Mouse (Mus musculus): ENCODE data around the gene Spint4. TPM values are rescaled to one million over a fixed set of nuclear protein-coding genes. Genes with fewer than 3 reads are reported as not detected.

Spint4 gene
- polyA plus RNA-seq, 1 experiment: not detected

DNA sequence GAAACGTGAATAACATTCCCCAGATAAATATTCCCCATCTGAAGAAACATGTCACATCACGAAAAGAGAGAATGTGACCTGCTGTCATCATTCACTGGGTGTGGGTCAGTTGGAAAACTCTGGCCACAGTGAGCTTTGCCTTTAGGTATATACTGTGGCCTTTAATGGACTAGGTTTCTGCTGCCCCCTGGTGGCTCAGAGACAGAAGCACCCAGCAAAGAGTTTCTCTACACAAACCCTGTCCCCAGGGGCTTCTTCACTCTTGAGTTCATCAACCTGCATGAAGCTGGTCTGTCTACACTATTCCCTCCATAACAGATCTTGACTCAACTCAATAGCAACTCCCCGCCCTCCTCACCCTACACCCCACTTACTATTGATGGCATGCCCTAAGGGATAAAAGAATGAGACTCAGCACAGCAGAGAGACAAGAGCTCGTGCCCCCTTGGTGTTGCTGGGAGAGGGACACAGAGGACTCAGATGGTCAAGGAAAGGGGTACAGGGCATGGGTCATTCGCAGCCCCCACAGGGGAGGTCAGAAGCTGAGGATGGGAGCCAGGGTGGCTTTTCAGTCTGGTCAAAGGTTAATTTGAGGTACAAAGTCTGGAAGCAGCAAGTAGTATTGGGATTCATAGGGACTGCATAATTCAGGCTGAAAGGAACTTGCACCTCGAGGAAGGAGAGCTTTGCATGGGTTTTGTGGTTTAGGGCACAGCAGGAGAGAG, 27.8 kb downstream of the Spint4 start:
- H3K27ac ChIP-seq (ENCODE audit: insufficient read depth, low read length): no peak overlapping the region
- no peaks in the 10 kb centered on the region for H3K4me1 ChIP-seq (ENCODE audit: control insufficient read depth, insufficient read depth, low read length)
- no peak overlapping the region for H3K4me3 ChIP-seq (ENCODE audit: insufficient read depth, low read length)
- TF ChIP-seq POLR2A (IDR thresholded peaks at IDR 0.05; ENCODE audit: low read depth, low read length) (no peak), CTCF (IDR thresholded peaks at IDR 0.05; ENCODE audit: borderline replicate concordance, insufficient read depth, low read length) (peak; percentile 21; the same call in 1 of the 2 replicates)

DNA sequence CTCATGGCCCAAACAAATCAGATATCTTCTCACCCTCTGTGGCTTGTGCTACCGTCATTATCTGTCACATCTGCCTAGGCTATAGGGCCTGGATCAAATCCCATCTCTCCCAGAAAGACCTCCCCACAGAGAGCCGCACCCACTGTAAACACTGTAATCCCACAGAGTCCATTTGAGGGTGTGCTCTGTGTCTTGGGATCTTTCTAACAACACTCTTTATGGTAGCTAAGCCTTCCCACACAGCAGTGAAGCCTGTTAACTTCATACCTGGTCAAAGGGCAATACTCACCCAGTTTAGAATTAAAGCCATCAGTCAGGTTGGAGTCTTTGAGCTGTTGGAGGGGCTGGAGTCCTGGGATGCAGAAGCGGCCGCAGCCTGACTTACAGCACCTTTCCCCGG, 33.4 kb downstream of the Spint4 start:
- TF ChIP-seq POLR2A (IDR thresholded peaks at IDR 0.05; ENCODE audit: low read depth, low read length): no peak
- no peak for TF ChIP-seq CTCF (IDR thresholded peaks at IDR 0.05; ENCODE audit: borderline replicate concordance, insufficient read depth, low read length)
- Histone ChIP-seq H3K27ac (ENCODE audit: insufficient read depth, low read length) (no peak overlapping the region), H3K4me1 (ENCODE audit: control insufficient read depth, insufficient read depth, low read length) (peaks cover 6% of the 10 kb centered on the region), H3K4me3 (ENCODE audit: insufficient read depth, low read length) (no peak overlapping the region)

GRCm38 (mm10) chr2:164733259-164733658, 35.0 kb downstream of the Spint4 start:
- H3K27ac ChIP-seq (ENCODE audit: insufficient read depth, low read length): no peak overlapping the region
- peaks cover 6% of the 10 kb centered on the region for H3K4me1 ChIP-seq (ENCODE audit: control insufficient read depth, insufficient read depth, low read length)
- no peak for TF ChIP-seq POLR2A (IDR thresholded peaks at IDR 0.05; ENCODE audit: low read depth, low read length)
- no peak for TF ChIP-seq CTCF (IDR thresholded peaks at IDR 0.05; ENCODE audit: borderline replicate concordance, insufficient read depth, low read length)
- no peak overlapping the region for H3K4me3 ChIP-seq (ENCODE audit: insufficient read depth, low read length)

- no peak overlapping the region for H3K4me3 ChIP-seq (ENCODE audit: insufficient read depth, low read length)
- H3K27ac ChIP-seq (ENCODE audit: insufficient read depth, low read length): no peak overlapping the region
- TF ChIP-seq POLR2A (IDR thresholded peaks at IDR 0.05; ENCODE audit: low read depth, low read length) (no peak), CTCF (IDR thresholded peaks at IDR 0.05; ENCODE audit: borderline replicate concordance, insufficient read depth, low read length) (no peak)
- H3K4me1 ChIP-seq (ENCODE audit: control insufficient read depth, insufficient read depth, low read length): peaks cover 6% of the 10 kb centered on the region
Observed at GRCm38 (mm10) chr2:164734839-164735238, 36.5 kb downstream of the Spint4 start.

GRCm38 (mm10) chr2:164735446-164735845, 37.1 kb downstream of the Spint4 start:
- H3K4me1 ChIP-seq (ENCODE audit: control insufficient read depth, insufficient read depth, low read length): peaks cover 6% of the 10 kb centered on the region
- H3K27ac ChIP-seq (ENCODE audit: insufficient read depth, low read length): no peak overlapping the region

GRCm38 (mm10) chr2:164737377-164738090, 39.2 kb downstream of the Spint4 start:
- no peak overlapping the region for H3K4me3 ChIP-seq (ENCODE audit: insufficient read depth, low read length)

More at GRCm38 (mm10) chr2:164735446-164735845, 37.1 kb downstream of the Spint4 start:
- TF ChIP-seq POLR2A (IDR thresholded peaks at IDR 0.05; ENCODE audit: low read depth, low read length) (no peak), CTCF (IDR thresholded peaks at IDR 0.05; ENCODE audit: borderline replicate concordance, insufficient read depth, low read length) (no peak)
- H3K4me3 ChIP-seq (ENCODE audit: insufficient read depth, low read length): no peak overlapping the region

DNA sequence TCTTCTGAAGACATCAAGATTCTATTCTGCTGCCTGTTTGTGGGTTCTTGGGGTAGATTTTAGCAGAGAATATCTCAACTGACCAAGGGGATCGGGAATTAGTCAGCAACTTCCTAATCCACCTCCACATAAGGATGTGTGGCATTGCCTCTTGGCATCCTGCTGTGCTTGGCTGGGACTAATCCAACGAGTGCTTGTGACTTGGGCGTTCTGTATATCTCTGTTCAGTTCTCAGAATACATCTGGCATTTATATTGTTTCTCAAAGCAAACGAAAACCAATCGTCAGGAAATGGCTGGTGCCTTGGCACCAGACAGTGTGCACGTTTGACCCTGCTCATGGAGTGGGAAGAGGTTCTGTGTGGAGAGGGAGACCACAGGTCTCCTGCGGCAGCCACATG, 41.6 kb downstream of the Spint4 start:
- TF ChIP-seq POLR2A (IDR thresholded peaks at IDR 0.05; ENCODE audit: low read depth, low read length) (no peak), CTCF (IDR thresholded peaks at IDR 0.05; ENCODE audit: borderline replicate concordance, insufficient read depth, low read length) (no peak)
- Histone ChIP-seq H3K27ac (ENCODE audit: insufficient read depth, low read length) (no peak overlapping the region), H3K4me3 (ENCODE audit: insufficient read depth, low read length) (no peak overlapping the region), H3K4me1 (ENCODE audit: control insufficient read depth, insufficient read depth, low read length) (peaks cover 5% of the 10 kb centered on the region)

More at GRCm38 (mm10) chr2:164737377-164738090, 39.2 kb downstream of the Spint4 start:
- peaks cover 6% of the 10 kb centered on the region for H3K4me1 ChIP-seq (ENCODE audit: control insufficient read depth, insufficient read depth, low read length)
- no peak overlapping the region for H3K27ac ChIP-seq (ENCODE audit: insufficient read depth, low read length)
- TF ChIP-seq POLR2A (IDR thresholded peaks at IDR 0.05; ENCODE audit: low read depth, low read length): no peak
- TF ChIP-seq CTCF (IDR thresholded peaks at IDR 0.05; ENCODE audit: borderline replicate concordance, insufficient read depth, low read length): no peak

DNA sequence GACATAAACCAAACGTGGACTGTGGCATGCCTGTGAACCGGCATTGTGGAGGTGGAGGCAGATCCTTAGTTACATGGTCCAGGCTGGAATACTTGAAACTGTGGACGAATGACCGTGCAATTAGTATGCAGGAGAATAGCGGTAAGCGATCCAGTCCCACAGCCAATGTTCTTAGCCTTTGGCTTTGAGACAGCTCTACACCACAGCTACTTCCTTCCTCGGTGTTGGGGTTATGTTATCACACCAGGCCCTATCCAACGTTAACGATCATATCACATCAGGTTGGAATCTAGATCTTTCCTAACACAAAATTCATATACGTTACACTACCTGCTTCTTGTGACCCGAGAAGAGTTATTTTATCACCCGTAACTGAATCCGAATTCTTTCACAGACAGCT, 46.7 kb downstream of the Spint4 start:
- peaks cover 7% of the 10 kb centered on the region for H3K4me1 ChIP-seq (ENCODE audit: control insufficient read depth, insufficient read depth, low read length)
- peak overlapping the region; percentile 71 for H3K4me3 ChIP-seq (ENCODE audit: insufficient read depth, low read length)
- no peak for TF ChIP-seq CTCF (IDR thresholded peaks at IDR 0.05; ENCODE audit: borderline replicate concordance, insufficient read depth, low read length)
- no peak for TF ChIP-seq POLR2A (IDR thresholded peaks at IDR 0.05; ENCODE audit: low read depth, low read length)
- H3K27ac ChIP-seq (ENCODE audit: insufficient read depth, low read length): no peak overlapping the region

GRCm38 (mm10) chr2:164745843-164746479, 47.7 kb downstream of the Spint4 start, which contains the start of the genes Wfdc3 and Dnttip1:
TSS of gene Wfdc3 (minus strand) at chr2:164745931.
TSS of gene Dnttip1 (plus strand) at chr2:164745983.
- no peak for TF ChIP-seq CTCF (IDR thresholded peaks at IDR 0.05; ENCODE audit: borderline replicate concordance, insufficient read depth, low read length)
- TF ChIP-seq POLR2A (IDR thresholded peaks at IDR 0.05; ENCODE audit: low read depth, low read length): peak; percentile 40
- peak within 1 kb of the TSS; percentile 71 for H3K4me3 ChIP-seq (ENCODE audit: insufficient read depth, low read length)
- peaks cover 7% of the 10 kb centered on the region for H3K4me1 ChIP-seq (ENCODE audit: control insufficient read depth, insufficient read depth, low read length)
- H3K27ac ChIP-seq (ENCODE audit: insufficient read depth, low read length): no peak within 1 kb of the TSS

Measured in embryonic fibroblast, embryonic 13.5 days (primary cell).